Mouse (Mus musculus) adrenal gland, adult 2 months (tissue): Measurements from ENCODE around the gene Arid1b. TPM values are rescaled to one million over a fixed set of nuclear protein-coding genes. Genes with fewer than 3 reads are reported as not detected.

ENCODE experiments used
- DNase-seq: peaks from one replicate; pipeline ENCODE4 v3.0.0; 2021
- polyA plus RNA-seq: library from polyadenylated mRNA; depleted of rRNA; stranded (reverse); fragments of >200 nt; gene quantifications from 2 replicates; pipeline ENCODE4 v1.2.3, GENCODE M21; 2012
- total RNA-seq, 2 experiments: library from RNA; stranded (reverse); gene quantifications; 2 replicates each; pipeline ENCODE4 v1.2.3; 2021

Arid1b gene
- total and polyA plus RNA-seq, 3 experiments, result 52.1 to 174 (median 83.8) TPM

DNA sequence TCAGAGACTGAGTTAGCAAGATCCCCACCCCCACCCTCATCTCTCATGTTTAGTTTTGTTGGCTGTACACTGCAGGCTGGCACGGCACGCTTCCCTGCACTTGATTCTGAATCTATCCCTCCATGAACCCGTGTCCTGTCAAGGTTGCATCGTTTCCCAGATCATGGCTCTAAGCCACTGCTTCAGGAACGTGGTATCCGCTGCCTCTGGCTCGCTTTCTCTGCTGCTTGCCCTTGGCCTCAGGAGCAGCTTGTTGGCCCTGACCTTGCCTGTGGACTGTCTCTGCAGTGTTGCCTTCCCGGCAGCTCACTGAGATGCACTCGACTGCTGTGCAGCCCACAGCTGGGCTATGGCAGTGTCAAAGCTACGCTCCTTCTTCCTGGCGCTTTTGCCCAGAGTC lies 252.6 kb downstream of the Arid1b start:
- DNase-seq, result peak; percentile 86

DNA sequence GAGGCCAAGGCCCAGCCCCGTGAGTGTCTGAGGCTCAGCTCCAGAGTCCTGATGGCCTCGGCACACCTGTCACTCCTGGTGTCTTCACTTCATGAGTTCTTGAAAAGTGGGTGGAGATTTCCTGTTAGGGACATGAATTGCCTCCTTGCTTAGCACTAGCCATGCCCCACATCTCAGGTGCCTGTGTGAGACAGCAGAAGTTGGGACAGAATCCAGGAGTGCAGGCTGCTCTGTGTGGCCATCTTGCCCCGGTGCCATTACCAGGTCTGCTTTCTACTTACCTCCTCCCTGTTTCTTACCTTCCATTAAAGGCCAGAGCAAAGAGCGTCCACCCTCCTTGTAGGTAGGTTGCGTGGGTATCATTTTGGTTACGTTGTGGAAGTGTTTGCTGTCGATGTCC lies 253.1 kb downstream of the Arid1b start:
- no peak for DNase-seq

DNA sequence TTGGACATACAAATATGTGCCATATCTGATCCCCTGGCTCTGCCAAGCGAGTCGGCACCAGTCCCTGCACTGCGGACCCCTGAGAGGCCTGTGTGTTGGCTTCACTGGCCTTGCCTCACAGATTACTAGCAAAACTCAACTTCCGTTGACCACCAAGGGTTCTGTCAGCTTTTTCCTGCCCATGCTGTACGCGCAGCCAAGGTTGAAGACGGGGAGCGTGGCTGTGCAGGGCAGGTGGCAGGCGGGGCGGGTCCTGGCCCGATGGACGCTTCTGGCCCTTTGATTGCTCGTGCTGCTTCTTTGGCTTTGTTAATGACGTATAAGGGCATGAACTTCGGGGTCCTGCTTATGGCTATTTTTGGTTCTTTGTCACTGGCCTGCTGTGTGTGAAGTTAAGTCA lies 253.6 kb downstream of the Arid1b start:
- no peak for DNase-seq

DNA sequence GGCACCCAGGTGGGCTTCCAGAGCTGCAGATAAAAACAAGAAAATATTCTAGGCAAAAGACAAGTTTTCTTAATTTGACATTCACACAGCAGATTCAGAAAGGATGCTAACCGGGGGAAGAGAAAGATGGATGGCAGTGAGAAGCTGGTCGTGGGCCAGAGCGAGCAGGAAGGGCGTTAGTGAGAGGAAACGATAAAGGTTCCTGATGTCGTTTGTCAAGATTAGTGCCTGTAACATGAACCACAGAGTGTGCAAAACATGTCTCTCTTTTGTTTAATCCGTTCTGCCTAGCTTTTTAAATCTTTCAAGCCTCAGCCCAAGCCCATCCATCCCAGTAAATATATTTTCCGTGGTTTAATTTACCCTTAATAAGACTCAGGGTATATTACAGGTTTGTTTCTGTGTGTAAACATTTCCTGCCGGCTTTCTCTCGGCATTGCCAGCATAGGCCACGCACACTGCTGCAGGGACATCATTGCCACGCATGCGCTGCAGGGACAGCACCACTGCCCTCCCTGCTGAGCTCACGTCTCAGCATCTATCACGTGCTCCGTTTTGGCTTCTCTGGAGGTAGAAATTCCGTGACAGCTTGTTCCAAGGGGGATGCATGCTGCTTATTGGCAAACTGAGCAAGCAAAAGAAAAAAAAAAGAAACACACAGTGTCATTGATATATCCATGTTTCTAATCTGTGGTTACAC lies 255.0 kb downstream of the Arid1b start:
- no peak for DNase-seq

DNA sequence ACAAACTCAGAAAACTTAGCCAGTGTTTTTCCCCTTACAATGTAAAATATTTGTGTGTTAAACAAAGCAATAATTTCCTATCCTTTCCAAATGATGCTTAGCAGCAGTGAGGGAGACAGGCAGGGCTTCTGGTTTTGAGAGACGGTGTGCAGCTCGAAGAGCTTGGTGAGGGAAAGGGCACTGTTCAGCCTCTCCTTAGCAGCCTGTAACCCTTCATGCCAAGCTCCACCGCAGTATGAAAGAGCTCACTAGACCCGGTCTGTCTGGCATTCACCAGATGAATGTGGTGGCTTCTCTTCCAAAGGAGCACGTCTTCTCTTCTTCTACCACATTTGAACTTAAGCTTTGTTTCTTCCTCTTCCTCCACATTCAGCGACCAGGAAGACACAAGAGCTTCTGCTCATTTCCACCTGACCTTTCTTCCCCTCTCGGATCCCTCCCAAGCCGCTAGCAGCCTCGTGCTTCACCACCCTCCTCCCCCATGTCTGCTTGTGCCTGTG lies 255.6 kb downstream of the Arid1b start:
- no peak for DNase-seq

DNA sequence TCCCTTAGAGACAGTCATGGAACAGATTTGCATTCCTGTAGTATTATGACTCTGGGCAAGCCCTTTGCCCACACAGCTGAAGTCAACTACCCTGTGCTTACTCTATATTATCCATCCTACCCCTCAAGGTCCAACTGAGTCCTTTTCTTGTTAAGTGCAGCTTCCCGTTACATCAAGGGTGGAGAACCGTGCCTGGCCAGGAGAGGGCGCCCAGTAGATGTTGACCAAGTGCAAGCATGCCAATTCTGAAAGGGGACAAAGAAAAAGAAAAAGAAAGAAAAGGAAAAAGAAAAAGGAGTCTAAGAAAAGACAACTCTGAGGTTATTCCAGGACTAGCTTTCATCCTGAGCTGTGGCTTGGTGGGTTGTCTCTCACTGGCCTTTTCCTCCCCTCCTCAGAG lies 258.3 kb downstream of the Arid1b start:
- peak; percentile 77 for DNase-seq

DNA sequence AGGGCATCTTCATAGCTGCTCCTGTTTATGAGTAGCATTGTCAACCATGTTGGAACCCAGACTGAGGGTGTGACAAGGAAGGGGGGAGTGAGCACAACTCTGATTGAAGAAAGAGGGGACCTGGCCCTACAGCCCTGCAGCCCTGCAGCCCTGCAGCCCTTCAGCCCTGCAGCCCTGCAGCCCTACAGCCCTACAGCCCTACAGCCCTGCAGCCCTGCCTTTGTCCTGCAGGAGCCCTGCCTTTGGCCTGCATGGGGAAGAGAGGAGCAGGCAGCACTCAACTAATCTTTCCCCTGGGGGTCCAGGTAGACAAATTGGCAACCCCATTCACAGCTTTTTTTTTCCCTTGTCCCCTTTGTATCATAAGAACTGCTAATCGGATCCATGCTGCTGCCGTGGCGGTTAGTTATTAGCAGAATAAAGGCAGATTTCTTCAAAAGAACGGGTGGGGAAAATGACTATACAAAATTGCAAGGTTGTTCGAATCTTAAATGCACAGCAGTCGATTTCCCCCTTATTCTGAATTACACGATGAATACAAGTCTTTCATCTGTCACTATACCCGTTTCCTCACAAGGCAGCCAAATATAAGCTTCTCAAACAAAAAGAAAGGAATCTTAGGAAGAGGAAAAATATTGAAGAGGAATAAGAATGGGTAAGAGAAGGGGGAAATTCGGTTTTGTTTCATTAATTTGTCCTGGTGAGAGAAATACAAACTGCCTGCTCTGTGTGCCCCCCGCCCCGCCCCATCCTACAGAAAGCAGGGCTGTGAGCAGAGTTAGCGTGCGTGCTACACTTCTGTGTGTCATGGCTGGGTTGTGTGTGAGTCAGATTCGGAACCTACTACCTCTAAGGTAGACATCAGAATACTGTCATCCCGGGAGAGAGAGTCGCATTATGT lies 260.8 kb downstream of the Arid1b start:
- no peak for DNase-seq

DNA sequence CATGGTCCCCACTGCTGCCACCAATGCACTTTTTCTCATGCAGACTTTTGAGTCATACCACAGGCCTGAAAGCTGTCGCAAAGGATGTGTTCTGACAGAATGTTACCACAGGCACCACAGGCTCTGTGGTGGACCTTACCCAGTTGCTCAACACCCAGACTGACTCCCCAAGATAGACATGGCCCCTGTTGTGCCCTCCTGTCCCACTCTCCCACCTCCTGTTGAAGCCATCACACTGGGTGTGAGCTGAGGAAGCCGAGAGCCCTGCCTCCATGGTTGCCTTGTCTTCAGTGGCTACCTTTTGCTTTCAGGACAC lies 261.4 kb downstream of the Arid1b start:
- DNase-seq, result no peak

DNA sequence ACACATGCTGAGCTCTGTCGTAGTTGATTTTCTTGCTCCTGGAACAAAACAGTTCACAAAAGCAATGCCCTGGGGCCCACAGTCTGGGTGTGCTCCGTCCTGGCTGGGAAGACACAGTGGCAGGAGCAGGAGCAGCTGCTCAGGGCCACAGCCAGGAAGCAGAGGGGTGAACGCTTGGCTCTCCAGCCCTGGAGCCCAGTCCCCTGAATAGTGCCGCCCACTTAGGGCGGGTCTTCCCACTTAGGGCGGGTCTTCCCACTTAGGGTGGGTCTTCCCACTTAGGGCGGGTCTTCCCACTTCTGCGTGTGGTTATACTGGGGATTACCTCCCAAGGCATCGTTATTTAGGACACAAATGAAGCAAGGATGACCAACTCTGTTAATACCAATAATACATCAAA lies 264.8 kb downstream of the Arid1b start:
- no peak for DNase-seq

DNA sequence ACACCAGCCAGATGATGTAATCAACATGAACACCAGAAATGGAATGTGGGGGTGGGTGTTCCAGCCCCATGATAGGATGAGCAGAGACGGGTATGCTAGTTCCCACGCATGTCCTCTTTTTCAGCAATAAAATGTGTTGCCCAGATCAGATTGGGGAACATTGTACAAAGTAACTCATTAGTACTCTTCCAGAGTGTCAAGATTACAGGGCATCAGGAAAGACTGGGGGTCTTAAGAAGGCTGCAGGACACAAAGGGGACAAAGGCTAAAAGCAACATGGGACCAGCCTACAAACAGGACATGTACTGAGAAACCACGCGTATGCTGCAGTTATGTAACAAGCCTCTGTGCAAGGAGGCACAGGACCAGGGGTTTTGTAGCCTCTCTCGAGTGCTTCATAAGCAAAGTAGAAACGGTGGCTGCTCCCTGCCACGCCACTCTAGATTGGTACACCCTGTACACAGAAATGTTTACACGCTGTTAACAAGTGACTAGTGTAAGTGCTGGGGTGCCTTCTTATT lies 267.1 kb downstream of the Arid1b start:
- DNase-seq, result no peak

DNA sequence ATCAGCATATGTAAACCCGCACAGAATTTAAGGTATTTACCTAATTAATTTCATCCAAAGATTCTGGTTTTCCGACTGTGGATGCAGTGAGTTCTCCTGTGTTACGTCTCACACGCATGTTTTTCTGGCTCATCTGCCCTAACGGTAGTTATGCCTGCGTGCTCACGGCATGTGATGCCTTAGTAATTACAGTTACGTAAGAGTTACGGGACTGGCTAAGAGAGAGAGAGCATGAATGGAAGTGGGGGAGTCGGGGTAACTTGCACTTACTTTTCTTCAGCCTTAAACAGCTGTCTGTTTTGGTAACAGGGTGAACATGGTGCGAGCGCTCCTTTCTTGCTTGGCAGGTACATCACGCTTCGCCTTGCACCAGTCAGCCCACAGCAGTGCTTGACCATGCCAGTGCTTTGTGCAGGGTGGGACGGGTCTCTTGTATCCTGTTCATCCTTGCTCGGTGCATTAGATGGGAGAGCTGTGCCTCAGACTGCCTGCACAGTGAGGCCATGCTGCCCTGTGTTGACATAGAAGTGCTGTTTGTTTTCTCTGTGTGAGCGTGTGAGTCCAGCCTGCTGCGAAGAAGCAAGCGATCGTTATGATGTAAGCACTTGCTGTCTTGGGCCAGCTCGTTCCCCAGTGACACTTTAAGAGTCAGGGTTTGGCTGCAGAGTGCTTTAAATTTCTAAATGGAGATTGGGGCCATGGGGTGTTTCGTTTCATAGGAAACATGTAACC lies 267.9 kb downstream of the Arid1b start:
- DNase-seq, result no peak

DNA sequence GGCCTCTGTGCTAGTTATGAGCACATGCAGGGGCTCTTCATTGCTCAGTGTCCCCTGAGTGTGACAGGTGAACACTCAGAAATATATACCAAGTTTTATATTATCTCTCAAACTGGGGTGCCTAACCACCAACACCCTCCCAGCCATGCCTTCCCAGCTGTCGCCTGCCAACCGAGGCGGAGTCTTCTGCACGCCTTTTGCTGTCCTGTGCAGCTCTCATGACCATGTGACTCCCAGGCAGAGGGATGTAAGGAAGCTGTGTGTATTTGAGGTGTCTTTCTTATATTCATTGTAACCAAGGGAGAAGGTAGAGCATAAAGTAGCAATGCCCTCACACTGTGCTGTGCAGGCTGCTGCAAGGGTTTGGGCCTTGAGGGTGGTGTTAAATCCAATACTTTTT lies 268.7 kb downstream of the Arid1b start:
- DNase-seq, result no peak

DNA sequence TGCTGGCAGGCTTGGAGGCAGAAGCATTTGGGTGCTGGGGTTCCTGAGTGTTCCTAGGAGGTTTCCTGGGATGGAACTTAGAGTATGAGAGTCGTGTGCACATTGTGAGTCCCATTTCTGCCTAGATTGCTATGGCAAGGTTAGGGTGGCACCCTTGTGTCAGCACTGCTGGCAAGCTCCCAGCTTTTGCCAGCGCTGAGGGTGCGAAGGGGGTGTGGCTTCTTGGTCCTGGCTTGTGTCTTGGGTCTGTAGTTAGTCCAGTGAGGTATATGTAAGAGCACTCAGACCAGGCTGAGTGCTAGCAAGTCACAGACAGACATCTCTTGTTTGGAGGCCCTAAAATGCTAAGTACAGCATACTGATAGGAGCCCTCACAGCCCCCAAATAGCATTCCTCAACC lies 270.7 kb downstream of the Arid1b start:
- peak; percentile 38 for DNase-seq

DNA sequence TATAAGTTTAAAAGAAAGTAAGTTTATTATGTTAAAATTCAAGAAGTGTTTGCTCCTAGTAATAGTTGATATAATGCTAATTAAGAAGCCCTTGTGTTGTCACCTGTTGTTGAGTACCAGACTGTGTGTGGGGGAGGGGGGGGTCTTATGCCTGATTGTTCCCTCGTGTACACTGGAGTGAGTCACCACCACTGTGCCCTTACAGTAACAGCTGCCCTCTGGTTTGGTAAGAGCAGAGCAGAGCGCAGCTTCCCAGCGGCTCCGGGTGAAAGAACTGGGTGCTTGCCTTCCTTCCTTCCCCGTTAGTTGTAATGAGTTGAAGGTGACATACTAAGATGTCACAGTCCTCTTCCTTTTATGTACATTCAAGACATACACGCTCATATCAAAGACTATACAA lies 271.5 kb downstream of the Arid1b start:
- no peak for DNase-seq

DNA sequence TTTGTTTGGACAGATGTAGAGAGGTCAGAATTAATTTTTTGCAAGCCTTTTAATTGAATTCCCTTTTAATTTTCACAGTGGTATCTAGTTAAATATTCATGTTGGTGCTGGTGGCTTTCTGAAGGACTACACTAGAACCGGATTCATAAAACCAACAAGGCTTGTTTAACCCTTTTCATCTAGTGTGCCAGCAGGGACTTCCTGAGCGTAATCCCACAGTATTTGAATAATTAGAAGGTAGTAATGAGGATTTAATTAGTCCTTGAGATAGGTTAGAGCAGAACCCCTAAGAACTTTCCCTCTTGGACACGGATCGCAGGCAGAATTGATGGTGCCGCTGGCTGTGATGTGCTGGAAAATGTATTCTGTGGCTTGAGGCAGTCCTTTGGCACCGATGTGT lies 273.6 kb downstream of the Arid1b start:
- DNase-seq, result no peak

DNA sequence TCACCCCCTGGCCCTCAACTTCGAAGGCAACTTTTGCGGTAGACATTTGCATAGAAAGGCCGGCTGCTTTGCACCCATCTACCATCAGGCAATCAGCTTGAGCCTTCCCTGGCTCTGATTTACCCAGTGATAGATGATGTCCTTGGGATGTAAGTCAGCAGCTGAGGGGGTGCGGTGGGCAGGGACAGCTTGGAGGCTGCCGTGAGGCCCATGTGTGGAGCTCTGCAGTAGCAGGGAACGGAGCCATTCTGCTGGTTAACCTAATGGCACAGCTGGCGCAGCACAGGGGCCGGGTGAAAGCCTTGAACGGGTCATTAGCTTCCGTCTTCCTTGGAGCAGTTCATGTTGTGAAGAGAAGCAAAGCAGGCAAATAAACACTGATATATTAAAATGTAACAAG lies 275.2 kb downstream of the Arid1b start:
- peak; percentile 73 for DNase-seq

DNA sequence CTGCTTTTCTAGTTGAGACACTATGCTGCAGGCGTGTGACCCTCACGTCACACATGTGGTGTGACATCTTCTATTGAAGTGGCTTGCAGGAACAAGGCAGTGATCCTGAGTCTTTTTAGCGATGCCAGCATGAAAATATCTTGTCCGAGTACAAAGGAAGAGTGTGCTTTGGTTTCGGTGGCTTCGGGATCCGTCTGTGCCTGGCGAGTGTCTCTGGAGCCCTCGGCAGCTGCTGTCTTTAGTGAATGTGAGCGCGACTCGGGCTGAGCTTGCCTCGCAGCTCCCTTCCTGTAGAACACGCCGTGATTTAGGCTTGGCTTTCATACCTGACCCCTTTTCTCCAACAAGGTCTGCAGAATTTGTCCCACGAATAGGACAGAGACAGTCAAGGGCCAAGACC lies 275.6 kb downstream of the Arid1b start:
- no peak for DNase-seq

DNA sequence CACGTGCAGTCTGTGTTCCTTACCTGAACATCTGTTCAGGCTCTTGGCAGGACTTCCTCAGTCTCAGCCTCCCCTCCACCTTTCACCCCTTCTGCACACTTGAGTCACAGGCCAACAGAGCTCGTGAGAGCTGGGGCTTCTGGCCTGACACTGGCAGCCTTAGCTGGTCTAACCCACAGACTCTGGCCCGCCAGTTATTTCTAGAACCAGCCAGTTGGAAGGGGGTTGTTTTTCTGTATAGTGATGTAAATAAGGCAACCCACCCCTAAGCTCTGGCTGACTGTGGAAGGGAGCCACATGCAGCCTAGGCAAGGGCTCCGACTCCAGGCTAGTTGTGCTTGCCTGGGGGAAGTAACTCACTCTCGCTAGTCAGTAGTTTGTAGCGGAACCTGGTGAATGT lies 276.7 kb downstream of the Arid1b start:
- DNase-seq, result no peak

DNA sequence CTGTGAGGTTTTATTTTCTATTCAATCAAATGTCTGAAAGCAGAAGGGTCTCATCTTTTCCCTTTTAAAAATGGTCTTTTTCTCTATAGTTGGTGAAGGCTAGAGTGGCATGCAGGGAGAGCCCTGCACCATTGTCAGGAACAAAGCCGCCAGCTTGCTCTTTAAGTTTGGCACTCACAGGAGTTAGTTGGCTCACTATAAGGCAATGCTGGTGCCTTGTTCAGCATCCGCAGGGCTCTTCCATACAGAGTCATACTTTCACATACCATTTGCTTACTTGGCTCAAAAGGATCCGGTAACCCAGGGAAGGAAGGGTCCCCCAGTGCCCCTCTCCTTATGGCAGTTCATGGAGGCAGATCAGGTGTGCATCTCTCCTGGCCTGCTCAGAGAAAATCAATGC lies 279.0 kb downstream of the Arid1b start:
- DNase-seq, result no peak

DNA sequence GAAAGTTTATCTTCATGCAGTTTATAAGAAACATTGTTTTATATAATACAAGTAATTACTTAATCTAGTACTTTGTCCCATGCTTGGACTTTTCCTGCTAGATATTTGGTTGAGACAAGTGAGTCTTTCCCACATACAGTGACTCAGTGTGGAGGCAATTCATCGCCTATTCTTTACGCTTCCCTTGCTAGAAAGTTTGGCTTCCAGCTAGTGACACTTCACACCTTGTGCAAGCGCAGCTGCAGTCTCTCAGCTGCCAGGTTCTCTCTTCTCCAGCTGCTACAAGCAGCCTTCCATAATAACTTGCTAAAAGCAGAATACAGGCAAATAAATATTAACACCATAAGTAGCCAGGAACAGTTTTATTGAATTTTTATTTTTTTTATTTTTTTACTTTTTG lies 279.6 kb downstream of the Arid1b start:
- DNase-seq, result no peak

DNA sequence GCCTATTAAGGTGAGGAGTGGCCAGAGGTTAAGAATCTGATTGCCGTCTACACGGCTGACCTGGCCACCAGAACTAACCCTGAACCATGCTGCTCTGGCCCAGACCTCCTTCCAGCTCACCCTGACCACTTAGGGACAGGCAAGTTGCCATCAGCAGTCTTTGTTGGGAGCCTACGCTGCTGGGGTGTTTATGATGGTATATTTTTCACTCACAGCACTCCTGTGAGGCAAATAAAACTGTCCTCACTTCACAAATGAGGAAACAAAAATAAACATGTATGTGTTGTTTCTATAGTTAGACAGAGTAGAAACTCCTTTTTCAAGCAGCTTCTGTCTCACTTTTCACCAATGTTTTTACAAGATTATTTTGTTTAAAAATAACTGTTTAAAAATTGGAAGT lies 280.3 kb downstream of the Arid1b start:
- no peak for DNase-seq

DNA sequence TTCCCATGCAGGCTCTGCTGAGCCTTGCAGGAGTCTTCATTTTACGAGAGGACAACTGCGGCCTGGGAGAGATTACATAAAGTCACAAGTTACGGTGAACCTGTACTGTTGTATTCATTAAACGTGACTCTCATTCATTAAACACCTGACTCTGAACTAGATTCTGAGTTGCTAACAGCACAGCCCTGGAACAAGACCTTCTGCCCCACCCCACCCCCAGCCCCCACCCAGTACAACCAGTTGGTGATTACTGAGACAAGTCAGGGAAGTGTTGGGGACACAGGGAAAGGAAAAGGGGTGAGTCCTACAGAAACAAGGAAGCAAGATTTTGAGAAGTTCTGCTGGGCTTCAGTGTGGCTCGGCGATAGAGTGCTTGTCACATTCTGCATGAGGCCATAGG lies 281.6 kb downstream of the Arid1b start:
- no peak for DNase-seq
